Mouse (Mus musculus): ENCODE measurements around the gene Iqgap3. TPM values are rescaled to one million over a fixed set of nuclear protein-coding genes. Genes with fewer than 3 reads are reported as not detected.

The Iqgap3 gene
- polyA plus RNA-seq, 1 experiment from 2014 or later = 1.8 TPM

GRCm38 (mm10) chr3:88157771-88158597, 76.2 kb downstream of the Iqgap3 start:
- Histone ChIP-seq H3K4me1 (ENCODE audit: control insufficient read depth, insufficient read depth, low read length) (peaks cover 10% of the 10 kb centered on the region), H3K4me2 (ENCODE audit: low read length) (no peak overlapping the region), H3K27ac (ENCODE audit: low read length) (no peak overlapping the region), H3K27me3 (ENCODE audit: control insufficient read depth, insufficient read depth, low read depth, low read length) (no peaks in the 10 kb centered on the region), H3K9me3 (replicated peaks; ENCODE audit: control insufficient read depth, low read length, poor library complexity, severe bottlenecking) (no peaks in the 10 kb centered on the region), H3K9ac (ENCODE audit: low read depth, low read length) (no peak overlapping the region), H3K4me3 (ENCODE audit: low read depth, low read length) (no peak overlapping the region), H3K36me3 (ENCODE audit: control insufficient read depth, insufficient read depth, low read length) (peaks cover 35% of the 10 kb centered on the region)
- WGBS = 24% methylated on average over 23 of the region's 23 CpGs
- peak; percentile 37; the same call in 1 of the 2 replicates for ATAC-seq

GRCm38 (mm10) chr3:88158991-88159390, 77.2 kb downstream of the Iqgap3 start:
- peaks cover 41% of the 10 kb centered on the region for H3K36me3 ChIP-seq (ENCODE audit: control insufficient read depth, insufficient read depth, low read length)
- H3K4me2 ChIP-seq (ENCODE audit: low read length) = no peak overlapping the region
- 84% methylated on average over 6 of the region's 6 CpGs for WGBS
- no peak for ATAC-seq
- no peaks in the 10 kb centered on the region for H3K27me3 ChIP-seq (ENCODE audit: control insufficient read depth, insufficient read depth, low read depth, low read length)
- H3K4me1 ChIP-seq (ENCODE audit: control insufficient read depth, insufficient read depth, low read length) = peaks cover 4% of the 10 kb centered on the region
- no peaks in the 10 kb centered on the region for H3K9me3 ChIP-seq (replicated peaks; ENCODE audit: control insufficient read depth, low read length, poor library complexity, severe bottlenecking)
- no peak overlapping the region for H3K27ac ChIP-seq (ENCODE audit: low read length)
- no peak overlapping the region for H3K9ac ChIP-seq (ENCODE audit: low read depth, low read length)
- H3K4me3 ChIP-seq (ENCODE audit: low read depth, low read length) = no peak overlapping the region

- Histone ChIP-seq H3K27ac (ENCODE audit: low read length) (no peak overlapping the region), H3K9me3 (replicated peaks; ENCODE audit: control insufficient read depth, low read length, poor library complexity, severe bottlenecking) (no peaks in the 10 kb centered on the region), H3K9ac (ENCODE audit: low read depth, low read length) (no peak overlapping the region), H3K4me2 (ENCODE audit: low read length) (no peak overlapping the region), H3K4me3 (ENCODE audit: low read depth, low read length) (no peak overlapping the region), H3K36me3 (ENCODE audit: control insufficient read depth, insufficient read depth, low read length) (peaks cover 43% of the 10 kb centered on the region), H3K27me3 (ENCODE audit: control insufficient read depth, insufficient read depth, low read depth, low read length) (no peaks in the 10 kb centered on the region), H3K4me1 (ENCODE audit: control insufficient read depth, insufficient read depth, low read length) (peaks cover 4% of the 10 kb centered on the region)
- no peak for ATAC-seq
- 89% methylated on average over 6 of the region's 6 CpGs for WGBS
Measured at GRCm38 (mm10) chr3:88160856-88161255, 79.1 kb downstream of the Iqgap3 start.

GRCm38 (mm10) chr3:88162259-88162658, 80.5 kb downstream of the Iqgap3 start:
- H3K27ac ChIP-seq (ENCODE audit: low read length) = no peak overlapping the region
- H3K36me3 ChIP-seq (ENCODE audit: control insufficient read depth, insufficient read depth, low read length) = peaks cover 47% of the 10 kb centered on the region
- H3K9me3 ChIP-seq (replicated peaks; ENCODE audit: control insufficient read depth, low read length, poor library complexity, severe bottlenecking) = no peaks in the 10 kb centered on the region
- H3K4me3 ChIP-seq (ENCODE audit: low read depth, low read length) = no peak overlapping the region
- no peaks in the 10 kb centered on the region for H3K27me3 ChIP-seq (ENCODE audit: control insufficient read depth, insufficient read depth, low read depth, low read length)
- 89% methylated on average over 8 of the region's 8 CpGs for WGBS
- no peak overlapping the region for H3K4me2 ChIP-seq (ENCODE audit: low read length)
- peaks cover 4% of the 10 kb centered on the region for H3K4me1 ChIP-seq (ENCODE audit: control insufficient read depth, insufficient read depth, low read length)
- no peak for ATAC-seq
- H3K9ac ChIP-seq (ENCODE audit: low read depth, low read length) = no peak overlapping the region

- no peak overlapping the region for H3K4me2 ChIP-seq (ENCODE audit: low read length)
Measured at GRCm38 (mm10) chr3:88162811-88163210, 81.0 kb downstream of the Iqgap3 start.

GRCm38 (mm10) chr3:88163847-88164246, 82.1 kb downstream of the Iqgap3 start:
- WGBS = 66% methylated on average over 3 of the region's 3 CpGs
- no peak overlapping the region for H3K27ac ChIP-seq (ENCODE audit: low read length)
- H3K36me3 ChIP-seq (ENCODE audit: control insufficient read depth, insufficient read depth, low read length) = peaks cover 52% of the 10 kb centered on the region
- H3K9ac ChIP-seq (ENCODE audit: low read depth, low read length) = no peak overlapping the region
- H3K9me3 ChIP-seq (replicated peaks; ENCODE audit: control insufficient read depth, low read length, poor library complexity, severe bottlenecking) = no peaks in the 10 kb centered on the region
- no peaks in the 10 kb centered on the region for H3K4me1 ChIP-seq (ENCODE audit: control insufficient read depth, insufficient read depth, low read length)
- no peaks in the 10 kb centered on the region for H3K27me3 ChIP-seq (ENCODE audit: control insufficient read depth, insufficient read depth, low read depth, low read length)
- no peak overlapping the region for H3K4me3 ChIP-seq (ENCODE audit: low read depth, low read length)
- no peak overlapping the region for H3K4me2 ChIP-seq (ENCODE audit: low read length)
- no peak for ATAC-seq

More at GRCm38 (mm10) chr3:88162811-88163210, 81.0 kb downstream of the Iqgap3 start:
- H3K27ac ChIP-seq (ENCODE audit: low read length) = no peak overlapping the region
- H3K9me3 ChIP-seq (replicated peaks; ENCODE audit: control insufficient read depth, low read length, poor library complexity, severe bottlenecking) = no peaks in the 10 kb centered on the region
- ATAC-seq = no peak
- no peak overlapping the region for H3K4me3 ChIP-seq (ENCODE audit: low read depth, low read length)
- H3K27me3 ChIP-seq (ENCODE audit: control insufficient read depth, insufficient read depth, low read depth, low read length) = no peaks in the 10 kb centered on the region
- WGBS = 71% methylated on average over 4 of the region's 4 CpGs
- peaks cover under 1% of the 10 kb centered on the region; the same call in 1 of the 2 replicates for H3K4me1 ChIP-seq (ENCODE audit: control insufficient read depth, insufficient read depth, low read length)
- no peak overlapping the region for H3K9ac ChIP-seq (ENCODE audit: low read depth, low read length)
- peaks cover 50% of the 10 kb centered on the region for H3K36me3 ChIP-seq (ENCODE audit: control insufficient read depth, insufficient read depth, low read length)

- Histone ChIP-seq H3K27me3 (ENCODE audit: control insufficient read depth, insufficient read depth, low read depth, low read length) (no peaks in the 10 kb centered on the region), H3K27ac (ENCODE audit: low read length) (no peak overlapping the region), H3K4me1 (ENCODE audit: control insufficient read depth, insufficient read depth, low read length) (no peaks in the 10 kb centered on the region), H3K36me3 (ENCODE audit: control insufficient read depth, insufficient read depth, low read length) (peaks cover 52% of the 10 kb centered on the region), H3K4me3 (ENCODE audit: low read depth, low read length) (no peak overlapping the region), H3K9me3 (replicated peaks; ENCODE audit: control insufficient read depth, low read length, poor library complexity, severe bottlenecking) (no peaks in the 10 kb centered on the region), H3K4me2 (ENCODE audit: low read length) (no peak overlapping the region), H3K9ac (ENCODE audit: low read depth, low read length) (no peak overlapping the region)
- no peak for ATAC-seq
- WGBS = 47% methylated on average over 3 of the region's 3 CpGs
Measured at GRCm38 (mm10) chr3:88164263-88164662, 82.5 kb downstream of the Iqgap3 start.

GRCm38 (mm10) chr3:88166056-88166455, 84.3 kb downstream of the Iqgap3 start:
- no peak for ATAC-seq
- no peak overlapping the region for H3K4me3 ChIP-seq (ENCODE audit: low read depth, low read length)
- H3K4me2 ChIP-seq (ENCODE audit: low read length) = no peak overlapping the region
- peaks cover 56% of the 10 kb centered on the region for H3K36me3 ChIP-seq (ENCODE audit: control insufficient read depth, insufficient read depth, low read length)
- 94% methylated on average over 5 of the region's 5 CpGs for WGBS
- H3K27me3 ChIP-seq (ENCODE audit: control insufficient read depth, insufficient read depth, low read depth, low read length) = no peaks in the 10 kb centered on the region
- no peaks in the 10 kb centered on the region for H3K4me1 ChIP-seq (ENCODE audit: control insufficient read depth, insufficient read depth, low read length)
- H3K9ac ChIP-seq (ENCODE audit: low read depth, low read length) = no peak overlapping the region
- no peaks in the 10 kb centered on the region for H3K9me3 ChIP-seq (replicated peaks; ENCODE audit: control insufficient read depth, low read length, poor library complexity, severe bottlenecking)
- H3K27ac ChIP-seq (ENCODE audit: low read length) = no peak overlapping the region

- Histone ChIP-seq H3K36me3 (ENCODE audit: control insufficient read depth, insufficient read depth, low read length) (peaks cover 37% of the 10 kb centered on the region), H3K4me2 (ENCODE audit: low read length) (no peak overlapping the region), H3K27ac (ENCODE audit: low read length) (no peak overlapping the region), H3K4me3 (ENCODE audit: low read depth, low read length) (no peak overlapping the region), H3K27me3 (ENCODE audit: control insufficient read depth, insufficient read depth, low read depth, low read length) (no peaks in the 10 kb centered on the region), H3K9me3 (replicated peaks; ENCODE audit: control insufficient read depth, low read length, poor library complexity, severe bottlenecking) (no peaks in the 10 kb centered on the region), H3K4me1 (ENCODE audit: control insufficient read depth, insufficient read depth, low read length) (no peaks in the 10 kb centered on the region), H3K9ac (ENCODE audit: low read depth, low read length) (no peak overlapping the region)
- no peak for ATAC-seq
- 85% methylated on average over 5 of the region's 5 CpGs for WGBS
Measured at GRCm38 (mm10) chr3:88170361-88170760, 88.6 kb downstream of the Iqgap3 start.

Measured in midbrain, embryonic 16.5 days (tissue).